Mouse (Mus musculus): ENCODE data around the gene H2bfm. TPM values are rescaled to one million over a fixed set of nuclear protein-coding genes. Genes with fewer than 3 reads are reported as not detected.
A peak's percentile ranks its signal among the peaks of the same experiment; 100 is the strongest.
"Not testable (repeated sequence)": the region's sequence is repeated elsewhere in the genome, so short reads cannot be mapped to it uniquely, and the experiment has no call there.

H2bfm gene
- polyA plus RNA-seq, 2 experiments, result not detected

DNA sequence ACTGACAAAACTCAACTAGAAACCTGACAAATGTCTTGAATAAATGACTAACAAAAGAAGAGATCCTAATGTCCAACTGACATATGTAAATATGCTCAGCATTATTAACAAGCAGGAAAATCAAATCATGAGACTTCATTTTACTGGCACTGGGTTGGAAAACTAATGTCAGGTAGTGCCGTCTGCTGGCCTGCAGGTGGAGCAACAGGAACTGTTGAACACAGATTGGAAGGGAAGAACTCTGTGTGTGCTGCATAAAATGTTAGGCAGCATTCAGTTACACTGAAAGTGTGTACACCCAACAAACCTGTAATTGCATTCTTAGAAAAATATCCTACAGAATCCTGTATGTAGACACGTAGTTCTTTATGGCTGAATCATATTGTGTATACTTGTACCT lies 32.6 kb downstream of the H2bfm start:
- ATAC-seq (ENCODE audit: low FRiP score, low read depth), result no peak
- no peak overlapping the region for H3K4me3 ChIP-seq (replicated peaks; ENCODE audit: low read length)
- H3K4me2 ChIP-seq (replicated peaks; ENCODE audit: low read depth, low read length, severe bottlenecking), result no peak overlapping the region
- no peaks in the 10 kb centered on the region for H3K4me1 ChIP-seq (ENCODE audit: control insufficient read depth, insufficient read depth, low read length)
- H3K36me3 ChIP-seq (ENCODE audit: control insufficient read depth, insufficient read depth, low read length), result no peaks in the 10 kb centered on the region
- no peak overlapping the region for H3K9ac ChIP-seq (ENCODE audit: low read depth, low read length, severe bottlenecking)
- no peaks in the 10 kb centered on the region for H3K27me3 ChIP-seq (ENCODE audit: control insufficient read depth, insufficient read depth, low read length)
- WGBS, result 18% methylated on average over 2 of the region's 2 CpGs
- TF ChIP-seq POLR2A (IDR thresholded peaks at IDR 0.05; ENCODE audit: borderline replicate concordance, extremely low read depth, insufficient read depth, insufficient read length), result no peak
- no peak overlapping the region for H3K27ac ChIP-seq (replicated peaks; ENCODE audit: low read depth, low read length)
- no peak for DNase-seq (ENCODE audit: low spot score)
- no peaks in the 10 kb centered on the region for H3K9me3 ChIP-seq (ENCODE audit: control insufficient read depth, low read length)

DNA sequence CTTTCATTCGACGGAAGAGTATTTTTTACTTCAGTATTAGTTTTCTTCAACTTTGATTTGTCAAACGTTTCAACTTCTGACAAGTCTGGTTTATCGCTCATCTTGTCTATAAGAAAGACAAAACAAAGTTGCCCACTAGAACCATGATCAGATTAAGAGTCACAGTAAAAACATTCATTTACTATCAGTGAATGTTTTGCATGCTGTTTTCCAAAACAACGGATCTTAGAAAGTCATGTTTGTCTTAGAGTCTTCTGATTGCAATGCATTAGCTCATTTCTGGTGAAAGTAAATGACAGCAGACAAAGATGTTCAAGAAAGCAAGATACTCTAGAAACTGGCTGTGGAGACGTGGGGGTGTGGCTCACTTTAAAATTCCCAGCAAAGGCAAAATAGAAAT lies 48.3 kb downstream of the H2bfm start, which contains the start of gene Tmsb15b2:
Gene Tmsb15b2, minus strand, starts transcription at position 101 of the 400 bp plus-strand sequence.
- not testable (repeated sequence) for H3K27me3 ChIP-seq (ENCODE audit: control insufficient read depth, insufficient read depth, low read length); H3K27ac ChIP-seq (replicated peaks; ENCODE audit: low read depth, low read length); H3K4me1 ChIP-seq (ENCODE audit: control insufficient read depth, insufficient read depth, low read length); H3K9me3 ChIP-seq (ENCODE audit: control insufficient read depth, low read length); ATAC-seq (ENCODE audit: low FRiP score, low read depth); H3K36me3 ChIP-seq (ENCODE audit: control insufficient read depth, insufficient read depth, low read length); DNase-seq (ENCODE audit: low spot score)
- Histone ChIP-seq H3K4me3 (replicated peaks; ENCODE audit: low read length) (peak within 1 kb of the TSS; percentile 41), H3K9ac (ENCODE audit: low read depth, low read length, severe bottlenecking) (peak within 1 kb of the TSS; percentile 50; the same call in 1 of the 2 replicates), H3K4me2 (replicated peaks; ENCODE audit: low read depth, low read length, severe bottlenecking) (peak within 1 kb of the TSS; percentile 47)
- WGBS, result 84% methylated on average over 6 of the region's 6 CpGs

DNA sequence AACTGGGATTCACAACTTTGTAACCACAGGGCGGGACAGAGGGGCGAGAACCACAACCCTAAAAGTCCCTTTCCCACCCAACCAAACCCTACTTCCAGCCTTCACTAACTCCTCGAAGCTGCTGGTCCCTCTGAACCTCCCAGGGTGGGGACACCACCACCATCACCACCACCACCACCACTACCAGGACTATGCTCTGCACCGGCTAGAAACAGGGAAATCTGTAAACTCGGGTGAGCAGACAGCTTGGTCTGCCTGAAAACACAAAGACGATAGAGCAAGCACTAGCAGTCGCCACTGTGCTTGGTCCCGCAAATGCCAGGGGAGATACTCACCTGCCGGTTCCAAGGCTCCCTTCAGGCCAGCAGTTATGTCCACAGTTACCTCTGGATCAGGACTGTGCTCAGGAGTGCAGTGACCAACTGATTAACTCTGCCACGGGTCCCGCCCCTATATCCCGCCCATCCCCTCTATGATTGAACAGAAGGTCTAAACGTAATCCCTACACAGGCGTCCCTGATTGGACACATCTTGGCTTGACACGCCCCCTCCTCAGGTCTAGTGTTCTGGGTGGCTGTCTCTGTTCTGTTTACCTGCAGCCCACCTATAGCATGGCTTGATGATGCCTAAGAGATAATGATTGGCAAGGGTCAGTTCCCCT lies 49.4 kb downstream of the H2bfm start, which contains the start of the genes Tmsb15l and Tmsb15b1:
Gene Tmsb15l, minus strand, starts transcription at position 446 of the 661 bp plus-strand sequence.
Gene Tmsb15b1, minus strand, starts transcription at position 451 of the 661 bp plus-strand sequence.
- DNase-seq (ENCODE audit: low spot score), result peak; percentile 76
- TF ChIP-seq POLR2A (IDR thresholded peaks at IDR 0.05; ENCODE audit: borderline replicate concordance, extremely low read depth, insufficient read depth, insufficient read length), result no peak
- no peaks in the 10 kb centered on the region for H3K9me3 ChIP-seq (ENCODE audit: control insufficient read depth, low read length)
- H3K27ac ChIP-seq (replicated peaks; ENCODE audit: low read depth, low read length), result no peak within 1 kb of the TSS
- WGBS, result 29% methylated on average over 15 of the region's 15 CpGs
- peak; percentile 100 for ATAC-seq (ENCODE audit: low FRiP score, low read depth)
- H3K36me3 ChIP-seq (ENCODE audit: control insufficient read depth, insufficient read depth, low read length), result no peaks in the 10 kb centered on the region
- peak within 1 kb of the TSS; percentile 41 for H3K4me3 ChIP-seq (replicated peaks; ENCODE audit: low read length)
- peak within 1 kb of the TSS; percentile 50; the same call in 1 of the 2 replicates for H3K9ac ChIP-seq (ENCODE audit: low read depth, low read length, severe bottlenecking)
- no peaks in the 10 kb centered on the region for H3K4me1 ChIP-seq (ENCODE audit: control insufficient read depth, insufficient read depth, low read length)
- no peaks in the 10 kb centered on the region for H3K27me3 ChIP-seq (ENCODE audit: control insufficient read depth, insufficient read depth, low read length)
- H3K4me2 ChIP-seq (replicated peaks; ENCODE audit: low read depth, low read length, severe bottlenecking), result peak within 1 kb of the TSS; percentile 47

Other genes starting within 250 kb of the H2bfm start
- 6.5 and 8.6 TPM in 2 replicates for gene Tceal1, start 219.3 kb upstream of the H2bfm start, polyA plus RNA-seq (2012; rRNA removed)
- gene Tceal1, start 219.3 kb upstream of the H2bfm start, polyA plus RNA-seq (2014; fragmentation: Nextera tagmentation; extraction: Ambion mirVana), result 14.7 and 15.6 TPM in 2 replicates
- 397 and 488 TPM in 2 replicates for gene Morf4l2, start 183.6 kb upstream of the H2bfm start, polyA plus RNA-seq (2012; rRNA removed)
- 656 and 663 TPM in 2 replicates for gene Morf4l2, start 183.6 kb upstream of the H2bfm start, polyA plus RNA-seq (2014; fragmentation: Nextera tagmentation; extraction: Ambion mirVana)
- not detected in 2 replicates for gene Glra4, start 147.2 kb upstream of the H2bfm start, polyA plus RNA-seq (2012; rRNA removed)
- gene Glra4, start 147.2 kb upstream of the H2bfm start, polyA plus RNA-seq (2014; fragmentation: Nextera tagmentation; extraction: Ambion mirVana), result 0.19 TPM in 1 of 2 replicates, not detected in the other
- 16.1 and 16.9 TPM in 2 replicates for gene Plp1, start 104.7 kb upstream of the H2bfm start, polyA plus RNA-seq (2012; rRNA removed)
- 5.8 and 6.2 TPM in 2 replicates for gene Plp1, start 104.7 kb upstream of the H2bfm start, polyA plus RNA-seq (2014; fragmentation: Nextera tagmentation; extraction: Ambion mirVana)
- 0.09 and 0.16 TPM in 2 replicates for gene Rab9b, start 58.6 kb upstream of the H2bfm start, polyA plus RNA-seq (2012; rRNA removed)
- gene Rab9b, start 58.6 kb upstream of the H2bfm start, polyA plus RNA-seq (2014; fragmentation: Nextera tagmentation; extraction: Ambion mirVana), result 0.23 and 0.44 TPM in 2 replicates
- 13.4 and 19.8 TPM in 2 replicates for gene Tmsb15b2, start 48.2 kb downstream of the H2bfm start, polyA plus RNA-seq (2012; rRNA removed)
- 51.9 and 55.5 TPM in 2 replicates for gene Tmsb15b2, start 48.2 kb downstream of the H2bfm start, polyA plus RNA-seq (2014; fragmentation: Nextera tagmentation; extraction: Ambion mirVana)
- gene Tmsb15l, start 49.5 kb downstream of the H2bfm start, polyA plus RNA-seq (2012; rRNA removed), result 4.8 and 8.3 TPM in 2 replicates
- gene Tmsb15l, start 49.5 kb downstream of the H2bfm start, polyA plus RNA-seq (2014; fragmentation: Nextera tagmentation; extraction: Ambion mirVana), result 5.3 and 6.6 TPM in 2 replicates
- gene Tmsb15b1, start 49.5 kb downstream of the H2bfm start, polyA plus RNA-seq (2012; rRNA removed), result 6.3 and 11.3 TPM in 2 replicates
- gene Tmsb15b1, start 49.5 kb downstream of the H2bfm start, polyA plus RNA-seq (2014; fragmentation: Nextera tagmentation; extraction: Ambion mirVana), result 28.5 and 30.8 TPM in 2 replicates
- gene Zcchc18, start 65.8 kb downstream of the H2bfm start, polyA plus RNA-seq (2012; rRNA removed), result 11.4 TPM in 2 replicates
- gene Zcchc18, start 65.8 kb downstream of the H2bfm start, polyA plus RNA-seq (2014; fragmentation: Nextera tagmentation; extraction: Ambion mirVana), result 17.1 and 21.3 TPM in 2 replicates
- gene Slc25a53, start 111.0 kb downstream of the H2bfm start, polyA plus RNA-seq (2012; rRNA removed), result 10.8 and 11.4 TPM in 2 replicates
- gene Slc25a53, start 111.0 kb downstream of the H2bfm start, polyA plus RNA-seq (2014; fragmentation: Nextera tagmentation; extraction: Ambion mirVana), result 11.3 and 13.7 TPM in 2 replicates
- 2.5 and 2.7 TPM in 2 replicates for gene Fam199x, start 122.3 kb downstream of the H2bfm start, polyA plus RNA-seq (2012; rRNA removed)
- gene Fam199x, start 122.3 kb downstream of the H2bfm start, polyA plus RNA-seq (2014; fragmentation: Nextera tagmentation; extraction: Ambion mirVana), result 6.7 and 7.8 TPM in 2 replicates
- 0.11 TPM in 1 of 2 replicates, not detected in the other for gene Esx1, start 194.8 kb downstream of the H2bfm start, polyA plus RNA-seq (2012; rRNA removed)
- not detected in 2 replicates for gene Esx1, start 194.8 kb downstream of the H2bfm start, polyA plus RNA-seq (2014; fragmentation: Nextera tagmentation; extraction: Ambion mirVana)